Mouse (Mus musculus) embryonic facial prominence, embryonic 11.5 days (tissue): ENCODE measurements around the gene Clcc1. TPM values are rescaled to one million over a fixed set of nuclear protein-coding genes. Genes with fewer than 3 reads are reported as not detected.
"Not testable (repeated sequence)": the region's sequence is repeated elsewhere in the genome, so short reads cannot be mapped to it uniquely, and the experiment has no call there.

Experiments used
- ATAC-seq: fragments of 200-750 bp; cut with Nextera tagmentation; replicated peaks from 2 replicates; pipeline ENCODE4 v1.8.0; 2017; ENCODE audit warnings: low read depth; ENCODE audit not compliant: insufficient number of reproducible peaks, low FRiP score, low TSS enrichment
- DNase-seq: peaks from one replicate; pipeline ENCODE4 v3.0.0-alpha.2; 2015; ENCODE audit warnings: low spot score
- H3K27ac ChIP-seq: fragments of 300-500 bp; sonication (generic); replicated peaks from 2 replicates; pipeline ENCODE4 v1.5.1; 2014; ENCODE audit warnings: mild to moderate bottlenecking, low read depth, low read length, control low read depth
- H3K27me3 ChIP-seq: fragments of 300-500 bp; sonication (generic); 2 replicates; pipeline ENCODE4 v1.6.1; 2014; ENCODE audit warnings: mild to moderate bottlenecking, low read length, moderate library complexity, mixed read lengths; ENCODE audit not compliant: control insufficient read depth, insufficient read depth
- H3K36me3 ChIP-seq: fragments of 300-500 bp; sonication (generic); replicated peaks from 2 replicates; pipeline ENCODE4 v1.6.1; 2014; ENCODE audit warnings: low read depth, mild to moderate bottlenecking, low read length, moderate library complexity, mixed read lengths; ENCODE audit not compliant: control insufficient read depth, insufficient read depth
- H3K4me1 ChIP-seq: fragments of 300-500 bp; sonication (generic); 2 replicates; pipeline ENCODE4 v1.6.1; 2014; ENCODE audit warnings: low read length, mixed read lengths; ENCODE audit not compliant: control insufficient read depth, insufficient read depth
- H3K4me2 ChIP-seq: fragments of 300-500 bp; sonication (generic); 2 replicates; pipeline ENCODE4 v1.6.1; 2014; ENCODE audit warnings: low read depth, mild to moderate bottlenecking, control low read depth, low read length, moderate library complexity
- H3K4me3 ChIP-seq: fragments of 300-500 bp; sonication (generic); 2 replicates; pipeline ENCODE4 v1.5.1; 2014; ENCODE audit warnings: low read depth, low read length, control low read depth
- H3K9ac ChIP-seq: fragments of 300-500 bp; sonication (generic); replicated peaks from 2 replicates; pipeline ENCODE4 v1.6.1; 2014; ENCODE audit warnings: mild to moderate bottlenecking, control low read depth, low read length
- H3K9me3 ChIP-seq: fragments of 300-500 bp; sonication (generic); replicated peaks from 2 replicates; pipeline ENCODE4 v1.6.1; 2016; ENCODE audit warnings: mild to moderate bottlenecking, low read length, inconsistent platforms, mixed read lengths; ENCODE audit not compliant: control insufficient read depth
- WGBS: fragments of 180-500 bp; shearing (Covaris S2); extraction: QIAGEN DNeasy Blood & Tissue Kit; methylation state at CpG from one replicate; pipeline ENCODE4 v1.1.7; 2014; 5-methylcytosine and 5-hydroxymethylcytosine counted together
- polyA plus RNA-seq: library from polyadenylated mRNA; unstranded; fragments of >200 nt; fragmentation: Nextera tagmentation; extraction: Ambion mirVana; gene quantifications from 2 replicates; pipeline ENCODE4 v1.2.1, GENCODE M21; 2014

Gene Clcc1
- polyA plus RNA-seq, 1 experiment from 2014 or later: 73.2 TPM

- DNase-seq (peak; percentile 23), ATAC-seq (no peak)
- Histone ChIP-seq H3K27ac (no peak overlapping the region), H3K36me3 (no peaks in the 10 kb centered on the region), H3K4me1 (0 out of 2 replicates have a peak, but pooled peaks cover 3% of the 10 kb centered on the region), H3K4me2 (no peak overlapping the region; the same call in 1 of the 2 replicates), H3K27me3 (no peaks in the 10 kb centered on the region), H3K9ac (no peak overlapping the region), H3K9me3 (no peaks in the 10 kb centered on the region), H3K4me3 (no peak overlapping the region)
- WGBS: 27% methylated on average over 9 of the region's 9 CpGs
These were observed 659 bp upstream of the Clcc1 start for GRCm38 (mm10) chr3:108652866-108653642.

DNA sequence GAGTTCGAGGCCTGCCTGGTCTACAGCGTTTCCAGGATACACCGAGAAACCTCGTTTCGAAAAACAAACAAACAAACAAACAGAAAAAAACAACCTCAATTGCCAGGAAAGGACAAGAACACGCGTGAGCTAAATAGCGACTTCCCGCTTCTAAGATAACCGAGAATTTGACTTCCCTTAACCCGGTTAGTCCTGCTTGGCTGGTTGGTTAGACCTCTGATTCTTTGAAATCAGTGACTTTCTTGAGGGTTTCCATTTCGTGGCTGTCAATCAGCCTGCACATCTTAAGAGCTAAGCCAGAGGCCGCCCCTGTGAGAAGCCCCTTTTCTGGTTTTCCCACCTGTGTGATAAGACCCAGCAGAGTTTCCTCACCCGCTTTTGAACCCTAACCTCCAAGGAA, 853 bp downstream of the Clcc1 start:
- Histone ChIP-seq H3K27me3 (no peaks in the 10 kb centered on the region), H3K9ac (peak overlapping the region; percentile 95), H3K36me3 (no peaks in the 10 kb centered on the region; the same call in 1 of the 2 replicates), H3K27ac (no peak overlapping the region), H3K4me3 (peak overlapping the region; percentile 79), H3K4me1 (0 out of 2 replicates have a peak, but pooled peaks cover 3% of the 10 kb centered on the region), H3K4me2 (peak overlapping the region; percentile 36), H3K9me3 (no peaks in the 10 kb centered on the region)
- DNase-seq (peak; percentile 41), ATAC-seq (no peak)
- whole genome bisulfite sequencing: 27% methylated on average over 14 of the region's 14 CpGs

DNA sequence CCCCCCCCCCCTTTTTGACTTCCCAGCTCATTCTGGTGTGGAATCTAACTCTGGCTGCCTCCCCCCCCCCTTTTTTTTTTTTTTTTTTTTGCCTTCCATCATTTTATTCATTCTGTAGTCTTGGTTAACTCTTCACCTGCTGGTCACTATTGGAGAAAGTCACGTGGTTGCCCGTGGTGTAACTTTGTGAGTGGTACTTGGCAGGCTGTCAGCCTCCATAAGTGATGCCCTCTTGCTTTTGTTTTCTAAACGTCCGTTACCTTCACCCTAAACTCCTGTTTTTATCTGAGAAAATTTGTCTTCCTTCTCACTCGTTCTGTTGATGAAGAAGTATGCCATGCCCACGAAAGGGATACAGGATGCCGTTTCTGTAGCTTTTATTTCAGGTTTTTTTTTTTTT, 1.8 kb downstream of the Clcc1 start:
- no peaks in the 10 kb centered on the region for H3K9me3 ChIP-seq
- H3K4me2 ChIP-seq: no peak overlapping the region
- H3K9ac ChIP-seq: no peak overlapping the region
- H3K27me3 ChIP-seq: no peaks in the 10 kb centered on the region
- 85% methylated on average over 7 of the region's 7 CpGs for WGBS
- ATAC-seq (no peak), DNase-seq (no peak)
- no peak overlapping the region for H3K27ac ChIP-seq
- no peak overlapping the region for H3K4me3 ChIP-seq
- H3K36me3 ChIP-seq: no peaks in the 10 kb centered on the region; the same call in 1 of the 2 replicates
- H3K4me1 ChIP-seq: 0 out of 2 replicates have a peak, but pooled peaks cover 3% of the 10 kb centered on the region

- H3K4me3 ChIP-seq: no peak overlapping the region
- no peak overlapping the region for H3K4me2 ChIP-seq
- WGBS: 91% methylated on average over 9 of the region's 9 CpGs
- H3K9me3 ChIP-seq: no peaks in the 10 kb centered on the region
- peaks cover 7% of the 10 kb centered on the region for H3K36me3 ChIP-seq
- no peaks in the 10 kb centered on the region for H3K27me3 ChIP-seq
- no peak overlapping the region for H3K9ac ChIP-seq
- ATAC-seq (no peak), DNase-seq (no peak)
- H3K4me1 ChIP-seq: 0 out of 2 replicates have a peak, but pooled peaks cover 3% of the 10 kb centered on the region
- H3K27ac ChIP-seq: no peak overlapping the region
These were observed 4.9 kb downstream of the Clcc1 start for GRCm38 (mm10) chr3:108658612-108659011.

DNA sequence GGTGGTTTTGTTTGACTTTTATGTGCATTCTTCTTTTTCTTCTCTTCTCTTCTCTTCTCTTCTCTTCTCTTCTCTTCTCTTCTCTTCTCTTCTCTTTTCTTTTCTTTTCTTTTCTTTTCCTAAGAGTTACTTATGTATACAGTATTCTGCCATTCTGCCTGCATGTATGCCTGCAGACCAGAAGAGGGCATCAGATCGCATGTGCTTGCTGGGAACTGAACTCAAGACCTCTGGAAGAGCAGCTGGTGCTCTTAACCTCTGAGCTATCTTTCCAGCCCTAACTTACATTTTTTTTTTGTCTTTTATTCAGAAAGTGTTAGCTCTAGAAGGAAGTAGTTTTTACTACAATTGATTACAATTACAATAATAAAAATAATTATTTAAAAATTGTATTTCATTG, 7.2 kb downstream of the Clcc1 start:
- DNase-seq (peak; percentile 7), ATAC-seq (no peak)
- H3K9me3 ChIP-seq: no peaks in the 10 kb centered on the region
- H3K36me3 ChIP-seq: peaks cover 11% of the 10 kb centered on the region
- no peak overlapping the region for H3K4me3 ChIP-seq
- no peak overlapping the region for H3K27ac ChIP-seq
- WGBS: 81% methylated on average over 1 of the region's 1 CpGs
- H3K4me2 ChIP-seq: no peak overlapping the region
- no peaks in the 10 kb centered on the region for H3K27me3 ChIP-seq
- H3K4me1 ChIP-seq: no peaks in the 10 kb centered on the region
- H3K9ac ChIP-seq: no peak overlapping the region

GRCm38 (mm10) chr3:108676616-108677015, 22.9 kb downstream of the Clcc1 start:
- Histone ChIP-seq H3K9ac (no peak overlapping the region), H3K27me3 (no peaks in the 10 kb centered on the region), H3K27ac (no peak overlapping the region), H3K36me3 (peaks cover 19% of the 10 kb centered on the region), H3K4me1 (no peaks in the 10 kb centered on the region), H3K9me3 (no peaks in the 10 kb centered on the region), H3K4me3 (no peak overlapping the region), H3K4me2 (no peak overlapping the region)
- ATAC-seq (no peak), DNase-seq (no peak)
- 76% methylated on average over 4 of the region's 4 CpGs for WGBS

GRCm38 (mm10) chr3:108681004-108681403, 27.3 kb downstream of the Clcc1 start:
- Histone ChIP-seq H3K4me2 (no peak overlapping the region), H3K9me3 (no peaks in the 10 kb centered on the region), H3K4me3 (no peak overlapping the region), H3K4me1 (no peaks in the 10 kb centered on the region), H3K9ac (no peak overlapping the region), H3K27me3 (no peaks in the 10 kb centered on the region), H3K27ac (no peak overlapping the region), H3K36me3 (peaks cover 18% of the 10 kb centered on the region)
- DNase-seq (no peak), ATAC-seq (no peak)
- 87% methylated on average over 4 of the region's 4 CpGs for WGBS

DNA sequence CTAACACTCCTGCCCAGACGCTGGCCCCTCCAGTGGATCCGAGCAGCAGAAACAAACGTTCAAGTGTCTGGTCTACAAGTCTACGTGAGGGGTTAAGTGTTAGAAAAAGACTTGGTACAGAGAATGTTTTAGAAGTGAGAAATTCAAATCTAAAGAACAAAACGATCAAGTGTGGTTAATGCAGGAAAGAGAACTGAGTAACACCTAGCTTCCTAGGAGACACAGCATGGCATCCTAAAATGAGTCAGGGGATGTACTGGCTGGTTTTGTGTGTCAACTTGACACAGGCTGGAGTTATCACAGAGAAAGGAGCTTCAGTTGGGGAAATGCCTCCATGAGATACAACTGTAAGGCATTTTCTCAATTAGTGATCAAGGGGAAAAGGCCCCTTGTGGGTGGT, 29.9 kb downstream of the Clcc1 start:
- ATAC-seq, DNase-seq, H3K27ac ChIP-seq, H3K9me3 ChIP-seq, H3K4me3 ChIP-seq, H3K27me3 ChIP-seq, H3K9ac ChIP-seq, H3K4me1 ChIP-seq, H3K4me2 ChIP-seq: not testable (repeated sequence)
- WGBS: 91% methylated on average over 5 of the region's 5 CpGs
- peaks cover 14% of the 10 kb centered on the region for H3K36me3 ChIP-seq
